Mouse (Mus musculus) right cerebral cortex, postnatal 14 days (tissue): ENCODE data around the gene Gabrg2.

Source experiments
- DNase-seq: peaks from one replicate; pipeline ENCODE4 v3.0.0; 2022

Gabrg2 gene

GRCm38 (mm10) chr11:42000190-42001098 lies at the start of gene Gabrg2:
Gene Gabrg2, minus strand, starts transcription at chr11:42000857.
- DNase-seq = peak; percentile 33

DNA sequence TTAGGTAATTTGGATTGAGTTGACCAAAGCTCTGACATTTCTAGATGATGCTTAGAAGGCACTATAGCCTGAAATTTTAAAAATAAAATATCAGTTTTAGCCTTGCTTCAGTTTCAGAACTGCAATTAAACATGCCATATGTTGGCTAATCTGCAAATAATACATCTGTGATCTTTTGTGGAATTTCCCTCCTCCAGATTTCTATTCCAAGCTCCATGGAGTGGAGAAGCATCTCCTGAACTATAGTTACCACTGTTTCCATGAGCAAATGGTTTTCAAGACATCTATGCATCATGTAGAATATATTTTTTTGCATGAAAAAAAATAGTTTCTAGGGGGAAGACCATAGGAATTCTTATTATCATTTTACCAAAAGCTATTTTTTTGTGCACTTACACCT lies 47.5 kb upstream of the Gabrg2 start:
- DNase-seq = no peak

GRCm38 (mm10) chr11:41999468-41999881 lies 1.2 kb downstream of the Gabrg2 start:
- DNase-seq = peak; percentile 37

DNA sequence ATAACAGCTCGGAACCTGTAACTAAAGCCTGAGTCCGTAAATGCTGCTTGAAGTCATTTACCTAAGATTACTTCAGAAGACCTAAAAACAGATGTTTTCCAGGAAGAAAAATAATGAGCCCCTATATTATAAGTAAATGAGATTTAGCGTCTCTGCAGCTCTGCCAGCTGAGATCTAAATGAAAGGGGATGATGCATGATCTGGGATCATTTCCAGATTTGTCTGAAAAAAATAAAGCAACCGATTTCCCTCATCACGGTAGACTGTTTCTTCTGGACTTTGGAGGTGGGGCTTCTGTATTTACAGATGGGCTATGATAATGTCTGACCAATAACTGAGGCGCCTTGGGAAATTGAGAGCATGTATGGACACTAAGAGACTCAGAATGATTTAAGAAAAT lies 20.5 kb downstream of the Gabrg2 start:
- no peak for DNase-seq

DNA sequence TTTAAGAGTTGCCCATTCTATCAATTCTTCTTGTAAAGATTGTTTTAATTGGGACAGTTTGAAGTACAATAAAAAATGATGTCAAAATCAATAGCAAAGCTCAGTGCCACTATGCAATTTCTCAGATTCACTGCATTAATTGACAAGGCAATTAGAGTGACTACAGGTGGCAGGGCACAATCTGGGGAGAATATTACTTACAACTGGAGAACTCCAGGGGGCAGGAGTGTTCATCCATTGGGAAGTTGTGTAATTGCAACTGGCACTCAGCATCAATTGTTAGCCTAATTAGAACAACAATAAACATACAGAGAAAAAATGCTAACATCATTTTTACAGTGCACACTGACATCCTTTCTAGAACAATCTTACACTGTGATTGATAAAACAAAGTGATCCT lies 32.1 kb downstream of the Gabrg2 start:
- no peak for DNase-seq

DNA sequence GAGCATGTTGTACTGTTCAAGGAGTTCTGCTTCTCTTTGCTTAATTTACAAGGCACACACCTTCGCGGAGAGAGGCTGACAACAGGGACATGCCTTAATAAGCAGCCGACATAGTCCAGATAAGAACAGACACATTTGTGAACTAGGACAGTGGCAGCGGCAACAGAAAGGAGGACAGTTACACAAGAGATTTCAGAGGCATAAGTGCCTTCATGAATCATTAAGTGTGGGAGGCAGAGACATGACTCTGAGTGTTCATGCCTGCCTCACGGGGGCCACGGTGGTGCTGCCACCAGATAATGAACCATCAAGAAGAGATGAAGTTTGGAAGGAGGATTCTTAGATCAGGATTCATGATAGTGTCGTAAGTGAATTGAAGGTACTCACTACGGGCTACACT lies 38.0 kb downstream of the Gabrg2 start:
- DNase-seq = no peak

GRCm38 (mm10) chr11:41953550-41953949 lies 47.1 kb downstream of the Gabrg2 start:
- no peak for DNase-seq

GRCm38 (mm10) chr11:41951898-41952297 lies 48.8 kb downstream of the Gabrg2 start:
- no peak for DNase-seq

DNA sequence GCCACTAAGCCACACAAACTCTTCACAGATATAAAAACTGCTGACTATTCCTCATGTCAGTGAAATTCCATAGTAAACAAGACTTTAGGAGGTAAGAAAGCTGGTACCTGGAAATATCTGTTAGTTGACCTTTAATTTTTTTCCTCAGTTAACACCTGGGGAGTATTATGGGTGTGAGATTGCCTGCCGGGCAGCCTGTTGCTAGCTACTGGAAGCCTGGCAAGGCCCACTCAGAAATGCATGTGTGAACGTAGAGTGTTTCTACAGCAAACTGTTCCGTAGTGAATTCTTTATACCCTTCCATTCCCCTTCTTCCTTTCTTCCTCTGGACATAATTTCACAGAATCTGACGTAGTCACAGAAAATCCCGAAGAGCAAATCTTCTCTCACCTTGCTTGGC lies 55.2 kb downstream of the Gabrg2 start:
- no peak for DNase-seq

DNA sequence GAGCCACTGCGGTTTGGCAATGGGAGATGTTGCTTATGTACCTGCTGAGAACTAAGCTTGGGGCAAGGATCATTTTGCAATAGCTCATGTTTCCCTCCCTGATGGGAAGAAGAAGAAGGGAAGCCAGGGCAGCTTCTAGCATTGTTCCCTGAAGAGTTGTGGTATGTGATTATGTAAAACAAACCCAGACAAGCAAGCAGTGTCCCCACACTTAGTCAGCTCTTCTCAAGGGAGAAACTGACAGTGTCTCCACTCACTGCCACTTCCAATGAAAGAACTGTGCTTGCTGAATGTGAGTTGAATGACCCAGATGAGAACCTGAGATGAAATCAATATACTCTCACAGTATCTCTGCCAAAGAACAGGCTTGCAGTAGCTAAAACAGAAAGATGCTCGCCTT lies 62.7 kb downstream of the Gabrg2 start:
- DNase-seq = no peak

DNA sequence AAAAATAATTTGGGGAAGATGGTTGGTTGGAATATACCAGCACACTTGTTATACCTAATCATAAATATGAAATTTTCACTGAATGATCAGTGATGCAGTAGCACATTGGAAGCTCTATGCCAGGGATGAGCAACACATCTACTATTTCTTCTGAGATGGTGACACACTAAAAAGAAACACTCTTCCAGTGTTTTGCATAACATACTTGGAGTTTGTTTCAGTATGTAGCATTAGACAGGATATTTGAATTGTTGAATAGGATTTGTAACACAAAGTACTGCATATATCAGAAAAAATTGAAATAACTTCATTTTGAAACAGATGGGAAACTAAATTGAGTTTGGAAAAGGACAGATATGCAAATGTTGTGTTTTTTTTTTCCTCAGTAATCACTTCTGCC lies 81.8 kb downstream of the Gabrg2 start:
- DNase-seq = no peak

DNA sequence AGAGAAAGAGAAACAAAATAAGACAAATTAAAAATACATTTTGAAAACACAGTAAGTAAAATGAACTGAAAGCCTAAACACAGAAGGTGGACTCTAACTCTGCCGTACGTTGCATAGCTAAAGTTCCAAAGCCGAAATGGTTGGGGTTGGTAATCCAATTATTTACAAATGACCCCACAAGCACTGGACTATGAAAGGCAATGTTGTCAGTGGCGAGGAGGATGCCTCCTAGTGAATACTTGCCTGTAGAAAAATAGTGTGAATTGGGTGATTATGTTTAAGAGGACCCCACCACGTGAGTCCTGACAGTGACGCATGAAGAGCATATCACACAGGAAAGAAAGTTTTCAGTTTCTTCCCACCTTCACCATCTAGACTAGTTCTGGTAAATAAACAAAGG lies 86.6 kb downstream of the Gabrg2 start:
- no peak for DNase-seq

GRCm38 (mm10) chr11:41903661-41904060 lies 97.0 kb downstream of the Gabrg2 start:
- DNase-seq = no peak
